Mouse (Mus musculus): ENCODE measurements around the gene Scyl2. TPM values are rescaled to one million over a fixed set of nuclear protein-coding genes. Genes with fewer than 3 reads are reported as not detected.

Scyl2 gene
- polyA plus RNA-seq, 1 experiment from 2014 or later = 10.8 TPM

DNA sequence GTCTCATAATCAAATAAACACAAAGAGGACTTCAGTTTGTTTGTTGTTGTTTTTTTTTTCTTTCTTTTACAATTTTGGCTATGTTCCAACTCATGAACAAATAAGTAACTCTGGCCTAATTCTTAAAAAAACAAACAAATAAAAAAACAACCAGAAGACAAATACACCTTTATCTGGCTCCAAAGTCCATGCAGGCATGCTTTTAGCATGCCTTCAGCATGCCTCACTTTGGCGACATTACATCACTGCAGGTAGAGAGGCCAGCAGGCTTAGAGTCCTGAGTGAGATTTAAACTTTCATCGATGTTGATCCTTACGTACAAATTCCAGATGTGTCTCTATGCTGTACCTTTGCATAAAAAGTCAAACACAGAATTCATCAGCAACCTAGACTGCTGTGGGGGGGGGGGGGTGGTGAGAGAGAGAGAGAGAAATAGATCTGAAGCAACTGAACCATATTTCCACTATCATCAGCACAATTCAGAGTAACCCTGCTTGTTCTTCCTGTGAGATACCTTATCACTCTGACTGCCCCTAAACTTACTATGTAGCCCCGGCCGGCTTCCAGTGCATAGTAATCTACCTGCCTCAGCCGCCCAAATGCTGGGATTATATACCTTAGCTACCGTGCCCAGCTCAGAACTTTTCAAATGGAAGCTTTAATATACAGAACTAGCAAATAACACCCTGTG, 52.2 kb downstream of the Scyl2 start:
- H3K36me3 ChIP-seq = no peaks in the 10 kb centered on the region

DNA sequence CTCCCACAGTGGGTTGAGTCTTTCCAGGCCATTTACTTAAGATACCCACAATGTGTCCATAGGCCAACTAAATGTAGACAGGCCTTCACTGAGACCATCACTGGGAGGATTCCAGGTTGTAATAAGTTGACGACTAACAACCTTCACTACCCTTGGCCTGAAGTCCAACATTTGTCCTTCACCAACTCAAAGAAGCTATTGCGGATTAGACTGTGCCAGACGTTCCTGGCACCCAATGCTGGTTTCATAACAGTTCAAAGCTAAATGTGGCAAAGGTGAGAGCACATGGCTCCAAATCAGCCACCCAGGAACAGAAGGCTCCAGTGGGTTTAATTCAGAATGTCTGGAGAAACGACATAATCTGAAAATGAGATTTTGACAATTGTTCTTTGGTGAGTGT, 53.0 kb downstream of the Scyl2 start:
- H3K27me3 ChIP-seq = no peaks in the 10 kb centered on the region
- no peaks in the 10 kb centered on the region for H3K9me3 ChIP-seq
- no peak overlapping the region for H3K27ac ChIP-seq
- 86% methylated on average over 4 of the region's 4 CpGs for WGBS
- no peak for ATAC-seq (ENCODE audit: insufficient number of reproducible peaks, insufficient read depth, low FRiP score, low TSS enrichment)
- no peak overlapping the region for H3K4me2 ChIP-seq (replicated peaks)
- H3K9ac ChIP-seq = no peak overlapping the region
- H3K4me1 ChIP-seq = no peaks in the 10 kb centered on the region
- no peak overlapping the region for H3K4me3 ChIP-seq
- H3K36me3 ChIP-seq = no peaks in the 10 kb centered on the region

More for the DNA sequence above, 52.2 kb downstream of the Scyl2 start:
- Histone ChIP-seq H3K9me3 (no peaks in the 10 kb centered on the region), H3K27ac (no peak overlapping the region), H3K27me3 (no peaks in the 10 kb centered on the region), H3K4me3 (no peak overlapping the region), H3K4me1 (no peaks in the 10 kb centered on the region), H3K9ac (no peak overlapping the region), H3K4me2 (replicated peaks) (no peak overlapping the region)
- 89% methylated on average over 7 of the region's 7 CpGs for WGBS
- ATAC-seq (ENCODE audit: insufficient number of reproducible peaks, insufficient read depth, low FRiP score, low TSS enrichment) = no peak

DNA sequence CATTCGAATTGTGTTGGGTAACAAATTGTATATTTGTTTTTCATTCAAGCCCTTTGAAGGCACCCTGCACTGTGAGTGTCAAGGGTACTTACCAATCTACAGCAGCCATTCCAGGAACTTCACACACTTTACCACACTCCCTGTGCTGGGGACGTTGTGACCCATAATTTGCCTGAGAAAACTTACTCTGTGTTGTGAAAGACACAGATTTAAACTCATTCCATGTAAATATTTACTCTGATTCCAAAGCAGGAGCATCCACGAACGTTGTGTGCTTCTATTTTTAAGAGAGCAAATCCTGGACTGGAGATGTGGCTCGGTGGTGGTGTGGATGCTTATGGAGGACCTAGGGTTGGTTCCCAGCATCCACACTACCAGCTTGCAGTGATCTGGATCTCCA, 54.3 kb downstream of the Scyl2 start:
- no peak for ATAC-seq (ENCODE audit: insufficient number of reproducible peaks, insufficient read depth, low FRiP score, low TSS enrichment)
- no peak overlapping the region for H3K9ac ChIP-seq
- no peak overlapping the region for H3K27ac ChIP-seq
- no peaks in the 10 kb centered on the region for H3K27me3 ChIP-seq
- no peaks in the 10 kb centered on the region for H3K4me1 ChIP-seq
- H3K36me3 ChIP-seq = no peaks in the 10 kb centered on the region
- no peak overlapping the region for H3K4me2 ChIP-seq (replicated peaks)
- 64% methylated on average over 5 of the region's 5 CpGs for whole genome bisulfite sequencing
- no peaks in the 10 kb centered on the region for H3K9me3 ChIP-seq
- H3K4me3 ChIP-seq = no peak overlapping the region

DNA sequence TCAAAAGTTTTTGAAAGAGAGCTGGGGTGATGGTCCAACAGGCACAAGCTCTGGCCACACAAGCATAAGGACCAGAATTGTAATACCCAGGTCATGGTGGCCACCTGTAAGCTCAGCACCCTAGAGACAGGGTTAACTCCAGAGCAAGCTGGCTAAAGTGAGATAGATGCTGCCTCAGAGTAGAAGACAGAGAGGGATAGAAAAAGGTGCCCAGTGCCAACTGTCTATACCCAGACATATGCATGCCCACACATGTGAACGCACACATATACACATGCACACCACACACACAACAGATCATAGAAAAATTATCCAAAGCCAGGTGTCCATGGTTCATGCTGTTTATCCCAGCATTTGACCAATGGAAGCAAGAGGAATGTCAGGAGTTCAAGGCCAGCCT, 55.5 kb downstream of the Scyl2 start:
- H3K9me3 ChIP-seq = no peaks in the 10 kb centered on the region
- no peaks in the 10 kb centered on the region for H3K27me3 ChIP-seq
- H3K4me2 ChIP-seq (replicated peaks) = no peak overlapping the region
- WGBS = 100% methylated on average over 1 of the region's 1 CpGs
- ATAC-seq (ENCODE audit: insufficient number of reproducible peaks, insufficient read depth, low FRiP score, low TSS enrichment) = no peak
- H3K36me3 ChIP-seq = no peaks in the 10 kb centered on the region
- H3K4me3 ChIP-seq = no peak overlapping the region
- no peak overlapping the region for H3K9ac ChIP-seq
- H3K4me1 ChIP-seq = no peaks in the 10 kb centered on the region
- no peak overlapping the region for H3K27ac ChIP-seq

DNA sequence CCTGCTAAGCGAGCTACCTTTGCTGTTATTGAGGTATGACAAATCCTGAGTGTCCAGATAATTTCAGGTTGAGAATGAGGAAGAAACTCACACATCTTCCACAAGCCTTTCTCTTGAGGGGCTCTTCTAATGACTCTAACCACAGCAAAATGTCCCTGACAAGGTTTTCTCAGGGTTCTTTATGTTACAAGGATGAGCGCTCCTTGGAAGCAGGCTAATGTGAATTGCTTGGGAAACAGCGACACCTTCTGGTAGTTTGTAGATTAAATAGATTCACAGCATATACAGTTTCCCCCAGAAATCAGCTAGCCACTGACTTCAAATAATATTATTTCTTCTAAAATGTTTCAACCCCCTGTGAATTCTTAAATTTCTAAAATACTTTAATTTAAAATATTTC, 56.0 kb downstream of the Scyl2 start:
- H3K9ac ChIP-seq = no peak overlapping the region
- H3K27me3 ChIP-seq = no peaks in the 10 kb centered on the region
- 30% methylated on average over 3 of the region's 3 CpGs for WGBS
- no peak overlapping the region for H3K4me2 ChIP-seq (replicated peaks)
- no peaks in the 10 kb centered on the region for H3K9me3 ChIP-seq
- no peaks in the 10 kb centered on the region for H3K4me1 ChIP-seq
- H3K27ac ChIP-seq = no peak overlapping the region
- H3K4me3 ChIP-seq = no peak overlapping the region
- H3K36me3 ChIP-seq = no peaks in the 10 kb centered on the region
- no peak for ATAC-seq (ENCODE audit: insufficient number of reproducible peaks, insufficient read depth, low FRiP score, low TSS enrichment)

DNA sequence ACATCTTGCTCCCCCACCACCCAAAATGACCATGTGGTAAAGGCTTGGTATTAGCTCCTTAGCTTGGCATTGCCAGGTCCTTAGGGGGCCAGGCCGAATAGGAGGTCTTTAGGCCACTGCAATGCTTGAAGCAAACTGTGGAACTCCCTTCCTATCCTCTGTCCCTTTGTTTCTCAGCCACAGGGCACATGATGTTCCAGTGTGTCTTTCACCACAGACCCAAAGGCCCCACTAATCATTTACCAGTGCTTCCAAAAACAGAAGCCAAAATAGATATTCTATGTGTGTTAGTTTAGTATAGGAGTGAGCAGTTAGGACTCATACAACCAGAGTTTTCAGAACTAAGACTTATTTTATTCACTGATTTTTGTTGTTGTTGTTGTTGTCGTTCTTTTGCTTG, 59.4 kb downstream of the Scyl2 start:
- Histone ChIP-seq H3K9ac (no peak overlapping the region), H3K4me2 (replicated peaks) (no peak overlapping the region), H3K4me3 (no peak overlapping the region), H3K9me3 (no peaks in the 10 kb centered on the region), H3K4me1 (no peaks in the 10 kb centered on the region), H3K27ac (no peak overlapping the region), H3K27me3 (no peaks in the 10 kb centered on the region), H3K36me3 (no peaks in the 10 kb centered on the region)
- WGBS = 85% methylated on average over 2 of the region's 2 CpGs
- ATAC-seq (ENCODE audit: insufficient number of reproducible peaks, insufficient read depth, low FRiP score, low TSS enrichment) = no peak

DNA sequence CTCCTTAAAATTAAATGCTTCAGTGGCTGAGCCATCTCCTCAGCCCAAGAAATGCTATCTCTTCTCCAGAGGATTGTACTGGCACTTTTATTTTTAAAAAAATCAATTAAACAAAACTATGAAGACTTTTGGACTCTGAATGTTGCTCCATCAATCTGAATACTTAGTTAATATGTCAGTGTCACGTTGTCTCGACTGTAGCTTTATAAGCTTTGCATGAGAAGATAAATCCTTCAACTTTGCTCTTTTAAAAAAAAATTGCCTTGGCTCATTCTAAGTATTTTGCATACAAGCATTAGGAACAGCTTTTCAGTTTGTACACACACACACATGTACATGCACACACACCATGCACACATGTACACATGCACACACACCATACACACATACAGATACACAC, 61.9 kb downstream of the Scyl2 start:
- WGBS = 93% methylated on average over 2 of the region's 2 CpGs
- H3K36me3 ChIP-seq = no peaks in the 10 kb centered on the region
- no peak for ATAC-seq (ENCODE audit: insufficient number of reproducible peaks, insufficient read depth, low FRiP score, low TSS enrichment)

DNA sequence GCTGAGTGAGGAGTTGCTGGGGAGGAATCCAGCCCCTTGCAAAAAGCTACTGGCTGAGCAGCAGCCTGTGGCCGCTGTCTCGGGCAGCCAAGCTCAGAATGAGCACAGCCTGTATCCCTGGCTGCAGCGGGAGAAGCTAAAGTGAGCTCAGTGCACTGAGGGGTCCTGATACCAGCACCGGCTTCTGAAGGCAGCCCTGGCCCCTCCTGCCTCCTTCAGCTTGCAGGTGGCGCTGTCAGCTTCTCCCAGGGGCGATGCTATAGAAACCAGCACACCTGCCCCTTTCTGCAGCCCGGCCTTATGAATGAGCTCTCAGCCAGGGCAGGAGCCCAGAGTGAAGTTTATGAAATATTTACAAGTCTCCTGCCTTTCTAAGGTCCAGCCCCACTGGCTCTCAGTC, 65.0 kb downstream of the Scyl2 start, which contains the start of gene Slc17a8:
Gene Slc17a8, minus strand, starts transcription at position 125 of the 400 bp plus-strand sequence.
- Histone ChIP-seq H3K4me2 (replicated peaks) (no peak within 1 kb of the TSS), H3K9ac (no peak within 1 kb of the TSS), H3K27ac (no peak within 1 kb of the TSS), H3K4me1 (no peaks in the 10 kb centered on the region), H3K27me3 (no peaks in the 10 kb centered on the region), H3K36me3 (no peaks in the 10 kb centered on the region), H3K4me3 (no peak within 1 kb of the TSS), H3K9me3 (no peaks in the 10 kb centered on the region)
- WGBS = 28% methylated on average over 7 of the region's 7 CpGs
- no peak for ATAC-seq (ENCODE audit: insufficient number of reproducible peaks, insufficient read depth, low FRiP score, low TSS enrichment)

More for the DNA sequence above, 61.9 kb downstream of the Scyl2 start:
- no peak overlapping the region for H3K27ac ChIP-seq
- no peaks in the 10 kb centered on the region for H3K27me3 ChIP-seq
- no peaks in the 10 kb centered on the region for H3K4me1 ChIP-seq
- no peak overlapping the region for H3K4me2 ChIP-seq (replicated peaks)
- H3K9me3 ChIP-seq = no peaks in the 10 kb centered on the region
- no peak overlapping the region for H3K4me3 ChIP-seq
- H3K9ac ChIP-seq = no peak overlapping the region

DNA sequence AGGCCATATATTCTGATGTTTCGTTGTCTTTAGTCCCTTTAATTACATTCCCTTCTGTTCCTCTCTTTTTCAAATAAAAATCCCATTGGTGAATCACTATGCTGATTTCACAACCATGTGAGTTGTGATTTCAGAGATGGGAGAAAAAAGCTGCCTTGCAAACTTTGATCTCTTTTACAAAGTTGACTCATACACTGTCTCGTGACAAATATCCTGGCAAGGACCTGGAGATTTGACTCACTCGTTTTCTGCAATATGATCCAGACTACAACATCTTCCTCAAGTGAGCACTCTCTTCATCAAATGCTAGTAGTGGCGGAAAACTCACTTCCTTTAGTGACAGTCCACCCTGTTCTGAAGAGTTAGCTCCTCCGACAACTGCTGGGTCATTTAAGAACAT, 86.8 kb downstream of the Scyl2 start:
- WGBS = 76% methylated on average over 5 of the region's 5 CpGs
- Histone ChIP-seq H3K36me3 (no peaks in the 10 kb centered on the region), H3K27me3 (no peaks in the 10 kb centered on the region), H3K4me2 (replicated peaks) (no peak overlapping the region), H3K4me3 (no peak overlapping the region), H3K27ac (no peak overlapping the region), H3K9ac (no peak overlapping the region), H3K9me3 (no peaks in the 10 kb centered on the region), H3K4me1 (no peaks in the 10 kb centered on the region)
- no peak for ATAC-seq (ENCODE audit: insufficient number of reproducible peaks, insufficient read depth, low FRiP score, low TSS enrichment)

DNA sequence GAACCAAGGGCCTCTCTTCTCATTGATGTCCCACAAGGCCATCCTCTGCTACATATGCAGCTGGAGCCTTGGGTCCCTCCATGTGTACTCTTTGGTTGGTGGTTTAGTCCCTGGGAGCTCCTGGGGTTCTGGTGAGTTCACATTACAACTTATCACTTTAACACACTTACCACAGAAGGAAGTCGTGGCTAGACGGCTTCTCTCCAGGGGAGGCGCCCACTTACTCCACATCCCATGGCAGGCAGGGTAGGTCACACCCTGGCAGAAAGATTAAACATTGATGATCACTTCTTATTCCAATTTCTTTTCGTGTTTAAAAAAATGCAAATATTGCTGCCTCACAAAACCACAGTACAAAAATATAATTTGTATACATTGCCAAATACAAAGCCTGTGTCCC, 88.8 kb downstream of the Scyl2 start:
- no peak overlapping the region for H3K4me3 ChIP-seq
- H3K9ac ChIP-seq = no peak overlapping the region
- H3K4me2 ChIP-seq (replicated peaks) = no peak overlapping the region
- H3K27me3 ChIP-seq = no peaks in the 10 kb centered on the region
- WGBS = 90% methylated on average over 4 of the region's 4 CpGs
- H3K27ac ChIP-seq = no peak overlapping the region
- no peak for ATAC-seq (ENCODE audit: insufficient number of reproducible peaks, insufficient read depth, low FRiP score, low TSS enrichment)
- no peaks in the 10 kb centered on the region for H3K4me1 ChIP-seq
- no peaks in the 10 kb centered on the region for H3K36me3 ChIP-seq
- no peaks in the 10 kb centered on the region for H3K9me3 ChIP-seq

DNA sequence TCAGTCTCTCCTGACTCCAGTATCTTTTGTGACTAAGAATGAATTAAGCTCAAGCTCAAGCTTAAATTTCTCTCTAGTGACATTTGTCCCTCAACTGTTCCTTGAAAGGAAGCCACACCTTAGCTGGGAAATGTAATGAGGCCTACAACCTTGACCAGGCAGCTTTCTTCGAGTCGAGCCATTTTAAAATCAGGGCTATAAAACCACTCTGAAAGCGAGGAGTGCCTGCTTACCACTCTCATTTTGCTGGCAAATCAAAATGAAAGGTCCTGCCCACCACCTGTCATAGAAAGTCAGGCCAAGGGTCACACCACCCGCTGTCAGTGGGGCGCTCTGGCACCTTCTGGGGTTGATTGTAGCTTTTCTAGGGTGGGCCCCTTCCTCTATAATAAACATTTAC, 90.2 kb downstream of the Scyl2 start:
- 84% methylated on average over 5 of the region's 5 CpGs for whole genome bisulfite sequencing

DNA sequence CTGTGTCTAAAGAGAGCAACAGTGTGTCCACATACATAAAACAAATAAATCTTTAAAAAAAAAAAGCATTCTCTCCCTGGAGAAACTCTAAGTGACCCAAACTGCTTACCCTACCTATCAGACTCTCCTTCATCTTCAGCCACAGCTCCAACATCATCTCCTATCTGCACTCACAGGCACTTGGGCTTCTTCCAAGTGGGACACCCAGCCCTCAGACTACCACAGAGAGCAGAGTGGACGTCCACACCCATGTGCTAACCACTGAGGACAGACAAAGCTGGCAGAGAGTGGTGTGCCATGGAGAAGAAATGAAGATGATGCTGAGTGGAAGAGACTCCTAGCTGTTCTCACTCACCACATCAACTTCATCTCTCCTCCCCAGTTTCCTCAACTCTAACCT, 90.6 kb downstream of the Scyl2 start:
- H3K36me3 ChIP-seq = no peaks in the 10 kb centered on the region
- H3K9me3 ChIP-seq = no peaks in the 10 kb centered on the region
- H3K27ac ChIP-seq = no peak overlapping the region
- H3K4me2 ChIP-seq (replicated peaks) = no peak overlapping the region
- no peak for ATAC-seq (ENCODE audit: insufficient number of reproducible peaks, insufficient read depth, low FRiP score, low TSS enrichment)
- H3K27me3 ChIP-seq = no peaks in the 10 kb centered on the region
- no peaks in the 10 kb centered on the region for H3K4me1 ChIP-seq
- H3K4me3 ChIP-seq = no peak overlapping the region
- WGBS = 78% methylated on average over 1 of the region's 1 CpGs
- no peak overlapping the region for H3K9ac ChIP-seq

More for the DNA sequence above, 90.2 kb downstream of the Scyl2 start:
- Histone ChIP-seq H3K27me3 (no peaks in the 10 kb centered on the region), H3K27ac (no peak overlapping the region), H3K4me2 (replicated peaks) (no peak overlapping the region), H3K4me3 (no peak overlapping the region), H3K36me3 (no peaks in the 10 kb centered on the region), H3K4me1 (no peaks in the 10 kb centered on the region), H3K9ac (no peak overlapping the region), H3K9me3 (no peaks in the 10 kb centered on the region)
- ATAC-seq (ENCODE audit: insufficient number of reproducible peaks, insufficient read depth, low FRiP score, low TSS enrichment) = no peak

Measured in embryonic facial prominence, embryonic 12.5 days (tissue).